Mouse (Mus musculus) bone marrow, adult 2 months (tissue): ENCODE measurements around the gene Rph3al.

Source experiments
- CTCF ChIP-seq: fragments of 200-500 bp; IDR thresholded peaks from 2 replicates; pipeline ENCODE4 v1.5.1; 2011; ENCODE audit warnings: low read length, control low read depth; ENCODE audit not compliant: control insufficient read depth, insufficient read depth
- POLR2A ChIP-seq: fragments of 200-500 bp; IDR thresholded peaks from 2 replicates; pipeline ENCODE4 v1.6.1; 2011; ENCODE audit warnings: low read depth, mild to moderate bottlenecking, control low read depth, low read length, borderline replicate concordance; ENCODE audit not compliant: control insufficient read depth

DNA sequence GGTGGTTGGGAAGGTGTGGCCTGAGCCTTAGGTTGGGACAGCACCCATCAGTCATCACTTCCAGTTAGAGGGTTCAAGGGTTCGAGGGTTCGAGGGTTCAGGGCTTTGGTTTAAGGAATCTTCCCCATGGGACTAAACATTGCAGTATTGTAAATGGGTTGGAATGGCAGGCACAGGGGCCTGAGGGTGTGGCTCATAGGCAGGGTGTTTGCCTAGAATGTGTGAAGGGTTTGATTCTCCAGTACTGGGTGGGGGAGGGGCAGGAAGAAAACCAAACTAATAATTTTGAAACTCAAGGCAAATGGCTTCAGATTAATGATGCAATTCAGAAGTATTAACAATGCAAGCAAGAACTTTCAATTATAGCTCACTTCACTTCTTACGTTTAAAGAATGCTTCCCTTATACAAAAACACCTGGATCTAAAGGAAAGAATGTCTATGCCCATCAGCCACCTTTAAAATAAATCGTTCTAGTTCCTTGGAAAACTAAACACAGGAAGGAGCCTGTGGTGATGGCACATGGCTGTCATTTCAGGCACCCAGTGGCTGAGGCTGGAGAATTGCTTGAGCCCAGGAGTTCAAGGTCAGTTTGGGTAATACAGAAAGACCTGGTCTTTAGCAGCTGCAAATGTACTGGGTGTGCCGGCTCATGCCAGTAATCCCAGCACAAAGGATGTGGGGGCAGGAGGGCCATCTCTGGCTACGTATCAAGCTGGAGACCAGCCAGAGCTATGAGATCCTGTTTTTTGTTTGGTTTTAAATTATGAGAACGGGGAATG is 136.3 kb downstream of the Rph3al start:
- TF ChIP-seq CTCF, result no peak
- no peak for TF ChIP-seq POLR2A
